In genomic region chr4:100232541-100232940, GRCm38 (mm10) we compare ENCODE assay signal across 34 mouse cellular contexts.
DNase-seq lines count a peak whose midpoint lies in the region; ATAC-seq and TF ChIP-seq lines count a peak whose summit lies in the region.
"Had no signal": no experiment of that assay in that cellular context is flagged by ENCODE, and none has a peak within 500 bp of the region (broad histone marks: within the 10 kb centered on the region; RNA-seq: fewer than 3 reads in every experiment).

No protein-coding gene starts in this region.

- no peak overlapping the region for H3K9ac ChIP-seq in heart, postnatal 0 days (replicated peaks; ENCODE audit: low read depth, low read length)
- no peak overlapping the region for H3K9ac ChIP-seq in intestine, embryonic 14.5 days (ENCODE audit: low read length)
- H3K9ac ChIP-seq: embryonic facial prominence, embryonic 12.5 days; kidney, embryonic 15.5 days; liver, embryonic 14.5 days; neural tube, embryonic 12.5 days had no signal

- H3K27ac ChIP-seq in heart, postnatal 0 days (ENCODE audit: low read depth) = peak overlapping the region; percentile 30; the same call in 1 of the 2 replicates
- no peak overlapping the region for H3K27ac ChIP-seq in intestine, embryonic 14.5 days (ENCODE audit: low read depth)
- H3K27ac ChIP-seq: embryonic facial prominence, embryonic 12.5 days; heart, embryonic 10.5 days; kidney, embryonic 15.5 days; liver, embryonic 14.5 days; macrophage; neural tube, embryonic 12.5 days had no signal

- no peaks in the 10 kb centered on the region for H3K9me3 ChIP-seq in heart, postnatal 0 days (replicated peaks; ENCODE audit: control insufficient read depth, low read length)
- H3K9me3 ChIP-seq in intestine, embryonic 14.5 days (ENCODE audit: control insufficient read depth, low read length) = no peaks in the 10 kb centered on the region
- H3K9me3 ChIP-seq: embryonic facial prominence, embryonic 12.5 days; heart, embryonic 10.5 days; kidney, embryonic 15.5 days; neural tube, embryonic 12.5 days had no signal

- H3K36me3 ChIP-seq in heart, postnatal 0 days (replicated peaks; ENCODE audit: control insufficient read depth, insufficient read depth, low read length) = no peaks in the 10 kb centered on the region
- no peaks in the 10 kb centered on the region for H3K36me3 ChIP-seq in intestine, embryonic 14.5 days (ENCODE audit: control insufficient read depth, insufficient read depth, low read length)
- H3K36me3 ChIP-seq: embryonic facial prominence, embryonic 12.5 days; heart, embryonic 10.5 days; kidney, embryonic 15.5 days; neural tube, embryonic 12.5 days had no signal

- DNase-seq in heart, postnatal 0 days (ENCODE audit: low spot score) = no peak
- no peak for DNase-seq in heart, adult 18-20 months
- DNase-seq in intestine, embryonic 14.5 days (ENCODE audit: low spot score) = peak; percentile 47
- no peak for DNase-seq in yolk sac, embryonic 10.5 days (ENCODE audit: low spot score)
- no peak for DNase-seq in spleen, postnatal 4 days (ENCODE audit: low spot score in 2 of 2)
- DNase-seq: adrenal gland, adult 8-10 months; B cell, adult 2 months; cerebellum, adult 8-10 months; cerebellum, postnatal 36 days; embryo, embryonic 11 days; gastrocnemius, postnatal 25 days; heart, postnatal 14 days; kidney, adult 11 months; kidney, postnatal 4 days; layer of hippocampus, adult 9-11 months; liver; lung, adult 2 months; lung, postnatal 10 days; right cerebral cortex, adult 18-20 months; thymus, adult 2 months; thymus, postnatal 36 days had no signal

- no peak overlapping the region for H3K4me3 ChIP-seq in heart, postnatal 0 days (ENCODE audit: low read depth, low read length)
- H3K4me3 ChIP-seq in intestine, embryonic 14.5 days (ENCODE audit: low read depth, low read length) = no peak overlapping the region
- H3K4me3 ChIP-seq: embryonic facial prominence, embryonic 12.5 days; heart, embryonic 10.5 days; kidney, embryonic 15.5 days; neural tube, embryonic 12.5 days had no signal

- TF ChIP-seq EP300 in heart, postnatal 0 days (IDR thresholded peaks at IDR 0.05; ENCODE audit: low read depth) = no peak

- peaks cover 61% of the 10 kb centered on the region for H3K4me1 ChIP-seq in heart, postnatal 0 days (ENCODE audit: control insufficient read depth, insufficient read depth)
- peaks cover 8% of the 10 kb centered on the region; the same call in 1 of the 2 replicates for H3K4me1 ChIP-seq in intestine, embryonic 14.5 days (replicated peaks; ENCODE audit: control insufficient read depth, insufficient read depth, low read length)
- H3K4me1 ChIP-seq: neural tube, embryonic 12.5 days had no signal

- ATAC-seq in heart, postnatal 0 days (ENCODE audit: insufficient read depth, low read depth) = no peak
- no peak for ATAC-seq in intestine, embryonic 14.5 days (replicated peaks; ENCODE audit: low FRiP score, low TSS enrichment, low read depth)
- peak; percentile 54; the same call in 1 of the 2 replicates for ATAC-seq in megakaryocyte, adult 5-6 weeks (ENCODE audit: poor library complexity, severe bottlenecking)
- ATAC-seq in CD4-positive, CD25-positive, alpha-beta regulatory T cell, adult 4 months = no peak
- ATAC-seq: forebrain, embryonic 14.5 days; hindbrain, embryonic 16.5 days; midbrain, embryonic 16.5 days had no signal

- no peaks in the 10 kb centered on the region for H3K27me3 ChIP-seq in heart, postnatal 0 days (ENCODE audit: control insufficient read depth, insufficient read depth, low read length)
- no peaks in the 10 kb centered on the region for H3K27me3 ChIP-seq in intestine, embryonic 14.5 days (replicated peaks; ENCODE audit: control insufficient read depth, insufficient read depth, low read length)
- H3K27me3 ChIP-seq: CH12.LX; embryonic facial prominence, embryonic 12.5 days; kidney, embryonic 15.5 days; neural tube, embryonic 12.5 days had no signal

- H3K4me2 ChIP-seq in heart, postnatal 0 days (ENCODE audit: low read depth, low read length) = no peak overlapping the region; the same call in 1 of the 2 replicates
- no peak overlapping the region for H3K4me2 ChIP-seq in intestine, embryonic 14.5 days (ENCODE audit: low read length)
- H3K4me2 ChIP-seq: embryonic facial prominence, embryonic 12.5 days; kidney, embryonic 15.5 days; midbrain, embryonic 11.5 days; neural tube, embryonic 12.5 days had no signal

- WGBS in heart, postnatal 0 days = 60% methylated on average over 7 of the region's 7 CpGs
- WGBS in intestine, embryonic 14.5 days = 77% methylated on average over 7 of the region's 7 CpGs

- no peak for TF ChIP-seq CTCF in heart, postnatal 0 days (IDR thresholded peaks at IDR 0.05; ENCODE audit: low read depth)
